Mouse (Mus musculus): ENCODE data around the gene Plcxd3.
"Not testable (repeated sequence)": the region's sequence is repeated elsewhere in the genome, so short reads cannot be mapped to it uniquely, and the experiment has no call there.

Plcxd3 gene

DNA sequence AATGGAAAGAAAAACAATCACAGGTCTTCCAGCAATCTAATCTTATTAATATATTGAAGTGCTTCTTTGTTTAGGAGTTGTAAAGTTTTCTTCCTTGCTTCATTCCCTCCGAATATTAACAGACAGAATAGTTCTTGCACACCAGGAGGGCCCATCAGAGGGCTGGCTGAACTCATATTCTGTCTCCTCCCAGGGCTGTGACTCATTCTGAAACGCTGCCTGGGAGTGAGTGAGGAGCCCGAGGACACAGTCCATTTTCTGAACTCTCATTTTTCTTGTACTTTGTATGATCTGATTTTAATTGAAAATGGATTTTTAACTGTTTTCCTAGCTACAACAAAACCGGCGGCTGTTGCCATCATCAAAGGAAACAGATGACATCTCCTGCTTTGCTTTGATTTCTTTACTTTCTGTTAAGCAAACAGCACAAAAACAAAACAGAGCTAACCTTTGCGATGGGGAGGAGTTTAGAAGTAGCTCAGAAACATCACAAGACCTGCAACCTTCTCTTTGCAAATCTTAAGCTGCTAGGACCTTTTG, 186.2 kb downstream of the Plcxd3 start:
- DNase-seq (ENCODE audit: low spot score), result peak; percentile 50

DNA sequence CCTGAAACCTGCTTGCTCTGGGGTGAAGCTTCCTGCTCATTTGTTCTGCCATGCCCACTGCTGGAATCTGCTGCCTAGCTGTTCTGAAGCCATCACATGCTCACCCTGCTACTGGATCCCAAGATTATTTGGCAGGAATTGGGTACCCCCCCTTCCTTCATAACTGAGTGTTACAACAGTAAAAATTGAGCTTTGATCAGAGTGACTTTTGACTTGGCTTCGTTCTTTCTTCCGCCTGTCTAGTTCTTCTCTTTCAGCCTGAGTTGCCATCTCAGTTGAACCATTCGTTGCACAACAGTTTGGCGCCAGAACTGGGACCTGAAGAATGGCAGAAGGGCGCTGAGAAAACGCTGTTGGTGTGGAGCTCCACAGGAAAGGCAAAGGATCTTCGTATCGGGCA, 220.2 kb downstream of the Plcxd3 start:
- not testable (repeated sequence) for DNase-seq (ENCODE audit: low spot score)

DNA sequence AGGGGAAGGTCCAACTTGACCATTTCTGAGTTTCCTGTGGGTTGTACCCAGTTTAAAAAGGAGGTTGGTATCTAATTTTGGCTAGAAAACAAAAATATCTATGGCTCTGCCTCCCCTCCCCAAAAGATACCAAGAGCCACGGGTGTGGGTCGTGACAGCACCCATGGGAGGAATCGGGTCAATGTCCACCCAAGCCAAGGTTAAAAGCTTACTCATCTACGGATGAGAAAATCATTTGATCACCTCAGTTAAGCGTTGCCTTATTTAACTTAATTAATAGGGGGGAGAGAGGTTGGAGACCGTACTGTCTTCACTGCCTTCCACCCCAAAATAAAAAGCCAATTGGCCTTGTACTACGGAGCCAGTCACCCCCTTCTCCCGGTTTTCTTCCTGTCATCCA, 223.4 kb downstream of the Plcxd3 start:
- DNase-seq (ENCODE audit: low spot score), result not testable (repeated sequence)

DNA sequence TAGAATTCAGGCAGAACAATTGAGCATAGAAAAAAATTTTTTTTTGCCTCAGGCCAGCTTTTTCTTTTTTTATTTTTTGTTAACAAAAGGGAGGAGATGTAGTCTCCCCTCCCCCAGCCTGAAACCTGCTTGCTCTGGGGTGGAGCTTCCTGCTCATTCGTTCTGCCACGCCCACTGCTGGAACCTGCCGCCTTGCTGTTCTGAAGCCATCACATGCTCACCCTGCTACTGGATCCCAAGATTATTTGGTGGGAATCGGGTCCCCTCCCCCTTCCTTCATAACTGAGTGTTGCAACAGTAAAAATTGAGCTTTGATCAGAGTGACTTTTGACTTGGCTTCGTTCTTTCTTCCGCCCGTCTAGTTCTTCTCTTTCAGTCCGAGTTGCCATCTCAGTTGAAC, 224.0 kb downstream of the Plcxd3 start:
- DNase-seq (ENCODE audit: low spot score), result not testable (repeated sequence)

DNA sequence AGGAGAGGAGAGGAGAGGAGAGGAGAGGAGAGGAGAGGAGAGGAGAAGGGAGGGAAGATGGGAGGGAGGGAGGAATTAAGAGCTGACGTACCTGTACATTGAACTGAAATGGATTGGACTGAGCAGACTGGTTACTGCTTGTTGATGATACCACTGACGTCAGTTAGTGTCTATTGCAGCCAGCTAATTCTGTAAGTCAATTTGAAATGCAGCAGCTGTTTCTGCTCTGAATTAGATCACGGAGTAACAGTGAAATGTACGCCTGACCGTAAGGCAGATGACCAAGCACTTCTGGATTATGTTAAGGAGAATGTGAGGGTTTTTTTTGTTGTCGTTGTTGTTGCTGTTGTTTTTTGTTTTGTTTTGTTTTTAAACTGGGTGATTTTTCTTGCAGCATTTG, 230.3 kb downstream of the Plcxd3 start:
- no peak for DNase-seq (ENCODE audit: low spot score)
